Mouse (Mus musculus) lung, postnatal 0 days (tissue): Measurements from ENCODE around the gene Rundc3b.

Experiments
- CTCF ChIP-seq: IDR thresholded peaks from 2 replicates; pipeline ENCODE4 v1.5.1; 2016; ENCODE audit warnings: antibody characterized with exemption, mild to moderate bottlenecking
- EP300 ChIP-seq: IDR thresholded peaks from 2 replicates; pipeline ENCODE4 v1.6.1; 2016; ENCODE audit warnings: antibody characterized with exemption, mild to moderate bottlenecking, control low read depth

- TF ChIP-seq EP300 (no peak), CTCF (no peak)
Measured at GRCm38 (mm10) chr5:8648300-8648699, 25.5 kb upstream of the Rundc3b start.
